In genomic region chr13:41605099-41606010, GRCm38 (mm10) we compare ENCODE assay signal across 8 mouse cellular contexts. TPM values are rescaled to one million over a fixed set of nuclear protein-coding genes. Genes with fewer than 3 reads are reported as not detected.
DNase-seq lines count a peak whose midpoint lies in the region; ATAC-seq lines count a peak whose summit lies in the region.

Tmem170b (plus strand) TSS chr13:41605907.

- H3K27ac ChIP-seq in hindbrain, embryonic 14.5 days = peak within 1 kb of the TSS; percentile 93

- peak within 1 kb of the TSS; percentile 67 for H3K4me2 ChIP-seq in hindbrain, embryonic 14.5 days (replicated peaks)

- peaks cover 34% of the 10 kb centered on the region for H3K4me1 ChIP-seq in hindbrain, embryonic 14.5 days (replicated peaks; ENCODE audit: control insufficient read depth, insufficient read depth, low read length)

- no peaks in the 10 kb centered on the region for H3K27me3 ChIP-seq in hindbrain, embryonic 14.5 days (ENCODE audit: control insufficient read depth, insufficient read depth, low read length)

- H3K36me3 ChIP-seq in hindbrain, embryonic 14.5 days (replicated peaks; ENCODE audit: control insufficient read depth, insufficient read depth) = no peaks in the 10 kb centered on the region

- DNase-seq in R1 (ENCODE audit: low read depth, low spot score) = peak; percentile 97
- DNase-seq in cerebellum, postnatal 25 days = peak; percentile 98
- DNase-seq in frontal cortex, postnatal 25 days (ENCODE audit: low spot score in 2 of 2) = peak; percentile 89 to 94
- DNase-seq in hindbrain, embryonic 14.5 days (ENCODE audit: low spot score) = peak; percentile 98
- peak; percentile 95 to 97 for DNase-seq in layer of hippocampus, postnatal 36 days
- peak; percentile 98 for DNase-seq in lung, postnatal 36 days
- peak; percentile 99 for DNase-seq in retina, postnatal 1 day
- peak; percentile 91 to 97 for DNase-seq in urinary bladder, adult 18-20 months (ENCODE audit: low spot score in 2 of 2)

- no peaks in the 10 kb centered on the region for H3K9me3 ChIP-seq in hindbrain, embryonic 14.5 days (ENCODE audit: control insufficient read depth, low read length)

- under 1% methylated on average over 69 of the region's 87 CpGs for WGBS in hindbrain, embryonic 14.5 days

- peak within 1 kb of the TSS; percentile 99 for H3K9ac ChIP-seq in hindbrain, embryonic 14.5 days

- ATAC-seq in hindbrain, embryonic 14.5 days (ENCODE audit: low FRiP score) = peak; percentile 98

- H3K4me3 ChIP-seq in hindbrain, embryonic 14.5 days (replicated peaks; ENCODE audit: low read length) = peak within 1 kb of the TSS; percentile 97

RNA-seq across cellular contexts. Expression of gene Tmem170b, which starts in this region (rescaled TPM):
- 62.4 and 65.9 TPM in 2 replicates for polyA plus RNA-seq in hindbrain, embryonic 14.5 days (2014; fragmentation: Nextera tagmentation; extraction: Ambion mirVana)
- 100 to 1,000 TPM in 1 of 2 experiments, 10 to 100 TPM in 1; 99.0 to 101 TPM for total RNA-seq in layer of hippocampus, postnatal 36 days (2021)

Comparison
In these comparisons a context has a peak if more than half of its experiments do, and no peak if none do; other contexts are left out.
1. Peak in every context shown above with its lines: DNase-seq, ATAC-seq, H3K4me3 ChIP-seq and H3K27ac ChIP-seq.